Mouse (Mus musculus): ENCODE results near the gene Tmem220.
A peak's percentile ranks its signal among the peaks of the same experiment; 100 is the strongest.

Gene Tmem220

GRCm38 (mm10) chr11:67024867-67025477 lies at the start of gene Tmem220:
Tmem220 (plus strand) TSS chr11:67025154.
- DNase-seq (ENCODE audit: low spot score in 2 of 2): peak; percentile 90 to 91

GRCm38 (mm10) chr11:66975606-66976330 lies 49.2 kb upstream of the Tmem220 start:
- no peak for DNase-seq (ENCODE audit: low spot score in 2 of 2)

GRCm38 (mm10) chr11:66981336-66982115 lies 43.4 kb upstream of the Tmem220 start:
- peak in 1 of 2 experiments; percentile 29 for DNase-seq (ENCODE audit: low spot score in 2 of 2)

- peak; percentile 28 to 34 for DNase-seq (ENCODE audit: low spot score in 2 of 2)
Observed at GRCm38 (mm10) chr11:66982794-66983193, 42.2 kb upstream of the Tmem220 start.

GRCm38 (mm10) chr11:66983422-66984164 lies 41.4 kb upstream of the Tmem220 start:
- DNase-seq (ENCODE audit: low spot score in 2 of 2): no peak

- peak; percentile 76 to 84 for DNase-seq (ENCODE audit: low spot score in 2 of 2)
Observed at GRCm38 (mm10) chr11:66984165-66985135, 40.5 kb upstream of the Tmem220 start.

GRCm38 (mm10) chr11:66985136-66985702 lies 39.7 kb upstream of the Tmem220 start:
- DNase-seq (ENCODE audit: low spot score in 2 of 2): no peak

- no peak for DNase-seq (ENCODE audit: low spot score in 2 of 2)
Observed at GRCm38 (mm10) chr11:66992150-66992549, 32.8 kb upstream of the Tmem220 start.

GRCm38 (mm10) chr11:66993674-66994073 lies 31.3 kb upstream of the Tmem220 start:
- no peak for DNase-seq (ENCODE audit: low spot score in 2 of 2)

- no peak for DNase-seq (ENCODE audit: low spot score in 2 of 2)
Observed at GRCm38 (mm10) chr11:66996446-66996845, 28.5 kb upstream of the Tmem220 start.

- DNase-seq (ENCODE audit: low spot score in 2 of 2): peak in 1 of 2 experiments; percentile 44
Observed at GRCm38 (mm10) chr11:66998467-66999403, 26.2 kb upstream of the Tmem220 start.

GRCm38 (mm10) chr11:67000671-67001070 lies 24.3 kb upstream of the Tmem220 start:
- no peak for DNase-seq (ENCODE audit: low spot score in 2 of 2)

GRCm38 (mm10) chr11:67001717-67002116 lies 23.2 kb upstream of the Tmem220 start:
- DNase-seq (ENCODE audit: low spot score in 2 of 2): no peak

- DNase-seq (ENCODE audit: low spot score in 2 of 2): no peak
Observed at GRCm38 (mm10) chr11:67002911-67003310, 22.0 kb upstream of the Tmem220 start.

- DNase-seq (ENCODE audit: low spot score in 2 of 2): no peak
Observed at GRCm38 (mm10) chr11:67007961-67008360, 17.0 kb upstream of the Tmem220 start.

GRCm38 (mm10) chr11:67008528-67008927 lies 16.4 kb upstream of the Tmem220 start:
- DNase-seq (ENCODE audit: low spot score in 2 of 2): no peak

GRCm38 (mm10) chr11:67010430-67010829 lies 14.5 kb upstream of the Tmem220 start:
- DNase-seq (ENCODE audit: low spot score in 2 of 2): peak; percentile 39 to 50

- no peak for DNase-seq (ENCODE audit: low spot score in 2 of 2)
Observed at GRCm38 (mm10) chr11:67011635-67012034, 13.3 kb upstream of the Tmem220 start.

Measured in right cerebral cortex, postnatal 10 days (tissue).